Mouse (Mus musculus) heart, embryonic 11.5 days (tissue): ENCODE measurements around the gene Aff3. TPM values are rescaled to one million over a fixed set of nuclear protein-coding genes. Genes with fewer than 3 reads are reported as not detected.
A peak's percentile ranks its signal among the peaks of the same experiment; 100 is the strongest.

Source experiments
- ATAC-seq: fragments of 200-750 bp; cut with Nextera tagmentation; replicated peaks from 2 replicates; pipeline ENCODE4 v1.8.0; 2017; ENCODE audit warnings: moderate library complexity; ENCODE audit not compliant: insufficient number of reproducible peaks, low FRiP score, low TSS enrichment
- H3K27ac ChIP-seq: fragments of 300-500 bp; sonication (generic); 2 replicates; pipeline ENCODE4 v1.5.1; 2014; ENCODE audit warnings: mild to moderate bottlenecking, low read depth, low read length
- H3K27me3 ChIP-seq: fragments of 300-500 bp; sonication (generic); 2 replicates; pipeline ENCODE4 v1.6.1; 2014; ENCODE audit warnings: mild to moderate bottlenecking, low read length, mixed read lengths; ENCODE audit not compliant: control insufficient read depth, insufficient read depth
- H3K36me3 ChIP-seq: fragments of 300-500 bp; sonication (generic); 2 replicates; pipeline ENCODE4 v1.6.1; 2014; ENCODE audit warnings: mild to moderate bottlenecking, low read length, moderate library complexity, mixed read lengths; ENCODE audit not compliant: control insufficient read depth, insufficient read depth
- H3K4me1 ChIP-seq: fragments of 300-500 bp; sonication (generic); 2 replicates; pipeline ENCODE4 v1.6.1; 2014; ENCODE audit warnings: low read length; ENCODE audit not compliant: control insufficient read depth, insufficient read depth
- H3K4me2 ChIP-seq: fragments of 300-500 bp; sonication (generic); 2 replicates; pipeline ENCODE4 v1.6.1; 2014; ENCODE audit warnings: mild to moderate bottlenecking, moderate library complexity
- H3K4me3 ChIP-seq: fragments of 300-500 bp; sonication (generic); 2 replicates; pipeline ENCODE4 v1.5.1; 2014; ENCODE audit warnings: low read depth, low read length
- H3K9ac ChIP-seq: fragments of 300-500 bp; sonication (generic); 2 replicates; pipeline ENCODE4 v1.6.1; 2014; ENCODE audit warnings: mild to moderate bottlenecking, low read depth, low read length, moderate library complexity
- H3K9me3 ChIP-seq: fragments of 300-500 bp; sonication (generic); replicated peaks from 2 replicates; pipeline ENCODE4 v1.6.1; 2016; ENCODE audit warnings: low read length; ENCODE audit not compliant: control insufficient read depth
- WGBS: fragments of 180-500 bp; shearing (Covaris S2); extraction: QIAGEN DNeasy Blood & Tissue Kit; methylation state at CpG from one replicate; pipeline ENCODE4 v1.1.7; 2014; ENCODE audit not compliant: insufficient replicate concordance; 5-methylcytosine and 5-hydroxymethylcytosine counted together
- polyA plus RNA-seq: library from polyadenylated mRNA; unstranded; fragments of >200 nt; fragmentation: Nextera tagmentation; extraction: Ambion mirVana; gene quantifications from 2 replicates; pipeline ENCODE4 v1.2.1, GENCODE M21; 2014

Gene Aff3
- polyA plus RNA-seq, 1 experiment from 2014 or later: 6.7 TPM

- H3K9me3 ChIP-seq: no peaks in the 10 kb centered on the region
- H3K4me1 ChIP-seq: no peaks in the 10 kb centered on the region
- H3K27ac ChIP-seq: 0 out of 2 replicates have a peak overlapping the region, but pooled peaks have one; percentile 12
- no peaks in the 10 kb centered on the region for H3K36me3 ChIP-seq
- H3K4me3 ChIP-seq: no peak overlapping the region
- 52% methylated on average over 7 of the region's 7 CpGs for WGBS
- no peak for ATAC-seq
- H3K27me3 ChIP-seq: no peaks in the 10 kb centered on the region
- H3K9ac ChIP-seq: no peak overlapping the region
- no peak overlapping the region for H3K4me2 ChIP-seq
Measured at GRCm38 (mm10) chr1:38532581-38532980, 132.2 kb downstream of the Aff3 start.

DNA sequence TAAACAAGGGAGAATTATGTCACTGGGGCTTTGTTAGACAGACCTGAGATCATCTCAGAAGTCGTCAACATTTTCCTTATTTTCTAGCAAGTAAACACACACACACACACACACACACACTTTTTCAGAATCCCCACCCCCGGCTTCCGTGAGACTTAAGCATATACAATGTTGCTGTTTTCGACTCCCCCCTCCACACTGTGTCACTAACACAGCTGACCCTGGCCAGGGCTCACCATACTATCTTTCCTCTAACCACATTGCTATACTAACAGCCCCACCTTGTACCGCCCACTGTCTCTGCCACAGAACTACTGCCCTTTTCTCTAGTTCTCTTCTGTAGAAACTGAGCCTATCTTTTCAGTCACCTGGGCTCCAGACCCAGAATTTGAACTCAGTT lies 136.1 kb downstream of the Aff3 start:
- no peak overlapping the region for H3K9ac ChIP-seq
- H3K4me1 ChIP-seq: no peaks in the 10 kb centered on the region
- H3K27me3 ChIP-seq: no peaks in the 10 kb centered on the region
- ATAC-seq: no peak
- H3K36me3 ChIP-seq: no peaks in the 10 kb centered on the region
- H3K4me3 ChIP-seq: no peak overlapping the region
- WGBS: 76% methylated on average over 5 of the region's 5 CpGs
- no peaks in the 10 kb centered on the region for H3K9me3 ChIP-seq
- no peak overlapping the region for H3K27ac ChIP-seq
- no peak overlapping the region for H3K4me2 ChIP-seq

DNA sequence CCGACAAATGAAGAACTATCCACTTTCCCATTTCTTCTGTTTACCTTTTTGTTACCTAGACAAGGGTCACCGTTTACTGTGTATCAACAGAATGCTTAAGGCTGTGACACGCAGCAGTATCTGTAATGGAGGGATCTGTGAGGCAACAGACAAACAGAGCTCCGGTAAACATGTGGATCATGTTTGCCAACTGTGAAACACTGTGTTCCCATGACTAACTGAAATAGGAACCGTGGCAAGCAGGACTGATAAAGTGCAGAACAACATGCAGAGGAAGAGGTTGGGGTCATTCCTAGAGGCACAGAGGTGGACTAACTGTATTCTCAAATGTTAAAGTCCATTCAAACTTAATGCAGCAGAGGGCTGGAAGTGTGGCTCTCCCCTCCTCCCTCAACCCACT lies 138.2 kb downstream of the Aff3 start:
- Histone ChIP-seq H3K4me2 (no peak overlapping the region), H3K27ac (no peak overlapping the region), H3K36me3 (no peaks in the 10 kb centered on the region), H3K4me1 (no peaks in the 10 kb centered on the region), H3K9ac (no peak overlapping the region), H3K4me3 (no peak overlapping the region), H3K9me3 (no peaks in the 10 kb centered on the region), H3K27me3 (no peaks in the 10 kb centered on the region)
- WGBS: 83% methylated on average over 5 of the region's 5 CpGs
- no peak for ATAC-seq

DNA sequence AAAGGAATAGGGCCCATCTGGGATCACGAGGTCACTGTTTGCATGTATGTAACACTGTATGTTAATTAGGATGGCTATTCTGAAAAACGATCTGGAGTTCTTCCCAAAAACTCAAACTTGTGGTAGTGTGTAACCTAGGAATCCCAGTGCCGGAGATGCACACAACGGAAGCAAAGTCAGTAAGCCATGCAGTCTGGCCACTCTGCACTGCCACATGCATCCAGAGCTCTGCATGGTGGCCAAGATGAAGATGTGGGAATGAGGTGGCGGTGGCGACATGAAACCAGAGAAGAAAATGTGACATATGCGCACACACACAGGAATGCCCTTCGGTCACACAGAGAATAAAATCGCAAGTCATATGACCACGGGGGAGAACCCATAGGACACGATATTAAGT lies 143.1 kb downstream of the Aff3 start:
- no peak for ATAC-seq
- no peak overlapping the region for H3K4me3 ChIP-seq
- H3K4me1 ChIP-seq: no peaks in the 10 kb centered on the region
- no peaks in the 10 kb centered on the region for H3K27me3 ChIP-seq
- H3K27ac ChIP-seq: no peak overlapping the region
- WGBS: 92% methylated on average over 11 of the region's 11 CpGs
- no peaks in the 10 kb centered on the region for H3K36me3 ChIP-seq
- H3K9me3 ChIP-seq: no peaks in the 10 kb centered on the region
- no peak overlapping the region for H3K9ac ChIP-seq
- H3K4me2 ChIP-seq: no peak overlapping the region

DNA sequence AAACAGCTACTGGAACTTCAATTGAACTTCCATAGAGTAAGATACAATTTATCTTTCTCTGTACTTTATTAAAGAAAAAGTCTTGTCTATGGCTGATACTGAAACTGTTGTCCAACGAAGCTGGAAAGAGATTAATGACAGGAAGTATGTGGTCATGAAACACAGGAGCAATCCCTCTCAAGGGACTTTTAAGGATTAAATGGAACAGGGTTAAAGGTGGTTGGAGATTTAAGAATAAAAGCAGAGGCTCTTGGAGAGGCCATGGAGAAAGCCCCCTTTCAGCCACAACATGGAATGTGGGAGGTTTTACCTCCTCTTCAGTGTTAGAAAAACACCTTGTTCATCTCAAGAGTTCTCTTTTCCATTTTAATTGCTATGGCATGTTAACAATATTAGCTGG lies 148.5 kb downstream of the Aff3 start:
- Histone ChIP-seq H3K9ac (no peak overlapping the region), H3K4me3 (no peak overlapping the region), H3K27me3 (no peaks in the 10 kb centered on the region), H3K27ac (no peak overlapping the region), H3K4me2 (no peak overlapping the region), H3K4me1 (peaks cover 13% of the 10 kb centered on the region), H3K9me3 (no peaks in the 10 kb centered on the region), H3K36me3 (no peaks in the 10 kb centered on the region)
- ATAC-seq: no peak
- 41% methylated on average over 1 of the region's 1 CpGs for WGBS

- peaks cover 16% of the 10 kb centered on the region for H3K4me1 ChIP-seq
- no peaks in the 10 kb centered on the region for H3K36me3 ChIP-seq
- peak overlapping the region; percentile 32; the same call in 1 of the 2 replicates for H3K27ac ChIP-seq
- no peak overlapping the region for H3K4me2 ChIP-seq
- no peaks in the 10 kb centered on the region for H3K27me3 ChIP-seq
- H3K9ac ChIP-seq: no peak overlapping the region
- no peak for ATAC-seq
- no peaks in the 10 kb centered on the region for H3K9me3 ChIP-seq
- no peak overlapping the region for H3K4me3 ChIP-seq
- WGBS: 37% methylated on average over 4 of the region's 4 CpGs
Measured at GRCm38 (mm10) chr1:38514634-38515011, 150.1 kb downstream of the Aff3 start.

GRCm38 (mm10) chr1:38513970-38514633 lies 150.7 kb downstream of the Aff3 start:
- H3K9me3 ChIP-seq: no peaks in the 10 kb centered on the region
- peaks cover 16% of the 10 kb centered on the region for H3K4me1 ChIP-seq
- no peak overlapping the region for H3K9ac ChIP-seq
- no peak overlapping the region for H3K4me2 ChIP-seq
- no peak for ATAC-seq
- WGBS: 83% methylated on average over 12 of the region's 12 CpGs
- no peaks in the 10 kb centered on the region for H3K36me3 ChIP-seq
- no peak overlapping the region for H3K4me3 ChIP-seq
- H3K27me3 ChIP-seq: no peaks in the 10 kb centered on the region
- H3K27ac ChIP-seq: peak overlapping the region; percentile 32; the same call in 1 of the 2 replicates

DNA sequence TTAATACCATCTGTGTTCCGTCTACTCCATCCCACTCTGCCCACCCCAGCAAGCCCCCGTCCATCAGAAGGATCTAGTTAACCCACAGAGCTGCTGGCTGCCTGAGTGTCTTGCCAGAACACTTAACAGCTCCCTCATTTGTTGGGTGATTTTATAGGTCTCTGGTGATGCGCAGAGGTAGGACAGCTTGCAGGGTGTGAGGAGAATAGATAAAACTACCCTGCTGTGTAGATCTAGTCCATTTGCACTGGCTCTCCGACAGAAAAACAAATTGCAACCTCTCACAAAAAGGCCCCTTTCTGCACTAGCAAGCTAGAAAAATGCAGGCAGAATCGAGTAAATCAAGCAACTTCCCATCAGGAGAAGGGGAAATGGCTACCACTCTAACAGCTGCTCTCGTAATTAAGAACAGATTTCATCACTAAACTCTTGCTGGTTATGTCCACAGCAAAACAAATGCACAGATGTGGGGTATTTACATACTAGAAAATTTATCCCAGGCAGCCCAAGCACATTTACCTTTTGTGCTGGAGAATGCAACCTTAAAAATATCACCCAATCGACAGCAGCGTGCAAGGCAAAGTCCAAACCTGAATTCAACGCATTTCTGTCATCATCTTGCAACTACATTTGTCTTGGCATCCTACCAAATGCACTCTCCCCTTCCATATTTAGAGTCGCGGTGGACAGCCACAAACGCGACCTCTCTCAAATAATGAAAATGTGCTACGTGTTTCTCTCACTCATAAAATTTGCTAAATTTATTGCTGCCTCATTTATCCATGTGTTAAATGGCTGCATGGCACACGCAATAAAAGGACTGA lies 152.3 kb downstream of the Aff3 start:
- no peaks in the 10 kb centered on the region for H3K27me3 ChIP-seq
- no peak overlapping the region; the same call in 1 of the 2 replicates for H3K4me2 ChIP-seq
- ATAC-seq: no peak
- H3K9me3 ChIP-seq: no peaks in the 10 kb centered on the region
- 48% methylated on average over 15 of the region's 15 CpGs for WGBS
- no peaks in the 10 kb centered on the region for H3K36me3 ChIP-seq
- H3K9ac ChIP-seq: no peak overlapping the region
- no peak overlapping the region for H3K4me3 ChIP-seq
- H3K4me1 ChIP-seq: peaks cover 16% of the 10 kb centered on the region
- peak overlapping the region; percentile 18; the same call in 1 of the 2 replicates for H3K27ac ChIP-seq
